Mouse (Mus musculus) heart, embryonic 14.5 days (tissue): ENCODE measurements around the gene Bmper. TPM values are rescaled to one million over a fixed set of nuclear protein-coding genes. Genes with fewer than 3 reads are reported as not detected.

Experiments used
- ATAC-seq: fragments of 200-750 bp; cut with Nextera tagmentation; 2 replicates; pipeline ENCODE4 v1.8.0; 2017; ENCODE audit warnings: low read depth, moderate TSS enrichment; ENCODE audit not compliant: insufficient number of reproducible peaks, insufficient read depth, low FRiP score
- H3K27ac ChIP-seq, 2 experiments: fragments of 200-500 bp in 1 of 2; fragments of 300-500 bp in 1 of 2; sonication (generic) in 1 of 2; replicated peaks in 1 of 2; 2 replicates each; pipeline ENCODE4 v1.5.1; 2012 to 2014; ENCODE audit warnings: low read depth in 2 of 2, low read length in 2 of 2, control low read depth in 1 of 2, mild to moderate bottlenecking in 1 of 2, mixed read lengths in 1 of 2; ENCODE audit not compliant: control insufficient read depth in 1 of 2, insufficient read depth in 1 of 2
- H3K27me3 ChIP-seq: fragments of 300-500 bp; sonication (generic); 2 replicates; pipeline ENCODE4 v1.6.1; 2014; ENCODE audit warnings: mild to moderate bottlenecking, low read length, control low read depth; ENCODE audit not compliant: control insufficient read depth, insufficient read depth
- H3K36me3 ChIP-seq: fragments of 300-500 bp; sonication (generic); 2 replicates; pipeline ENCODE4 v1.6.1; 2014; ENCODE audit warnings: mild to moderate bottlenecking, control low read depth, low read length, mixed read lengths; ENCODE audit not compliant: control insufficient read depth, insufficient read depth
- H3K4me1 ChIP-seq, 2 experiments: fragments of 200-500 bp in 1 of 2; fragments of 300-500 bp in 1 of 2; sonication (generic) in 1 of 2; 2 replicates each; pipeline ENCODE4 v1.6.1; 2012 to 2014; ENCODE audit warnings: low read length in 2 of 2, control low read depth in 1 of 2, mixed read lengths in 1 of 2; ENCODE audit not compliant: control insufficient read depth in 2 of 2, insufficient read depth in 2 of 2
- H3K4me2 ChIP-seq: fragments of 300-500 bp; sonication (generic); 2 replicates; pipeline ENCODE4 v1.6.1; 2014; ENCODE audit warnings: mild to moderate bottlenecking, low read length
- H3K4me3 ChIP-seq, 2 experiments: fragments of 200-500 bp in 1 of 2; fragments of 300-500 bp in 1 of 2; sonication (generic) in 1 of 2; 2 replicates each; pipeline ENCODE4 v1.5.1; 2012 to 2014; ENCODE audit warnings: low read length in 2 of 2, mild to moderate bottlenecking in 2 of 2, control low read depth in 1 of 2, low read depth in 1 of 2, moderate library complexity in 1 of 2; ENCODE audit not compliant: control insufficient read depth in 1 of 2, insufficient read depth in 1 of 2
- H3K9ac ChIP-seq: fragments of 300-500 bp; sonication (generic); 2 replicates; pipeline ENCODE4 v1.6.1; 2014; ENCODE audit warnings: mild to moderate bottlenecking, low read length
- H3K9me3 ChIP-seq: fragments of 300-500 bp; sonication (generic); 2 replicates; pipeline ENCODE4 v1.6.1; 2016; ENCODE audit warnings: low read length, control low read depth; ENCODE audit not compliant: control insufficient read depth
- WGBS: fragments of 180-500 bp; shearing (Covaris S2); extraction: QIAGEN DNeasy Blood & Tissue Kit; methylation state at CpG from one replicate; pipeline ENCODE4 v1.1.7; 2014; 5-methylcytosine and 5-hydroxymethylcytosine counted together
- polyA plus RNA-seq: library from polyadenylated mRNA; unstranded; fragments of >200 nt; fragmentation: Nextera tagmentation; extraction: Ambion mirVana; gene quantifications from 2 replicates; pipeline ENCODE4 v1.2.1, GENCODE M21; 2014

Bmper gene
- polyA plus RNA-seq, 1 experiment from 2014 or later, result 7.9 TPM

GRCm38 (mm10) chr9:23488265-23488664 lies 265.4 kb downstream of the Bmper start:
- peaks cover 2 to 7% of the 10 kb centered on the region in 2 experiments; a peak in 2 of 4 replicates for H3K4me1 ChIP-seq
- no peaks in the 10 kb centered on the region for H3K36me3 ChIP-seq
- WGBS, result 83% methylated on average over 5 of the region's 5 CpGs
- no peak for ATAC-seq
- H3K4me3 ChIP-seq, result no peak overlapping the region
- H3K27me3 ChIP-seq, result no peaks in the 10 kb centered on the region
- no peak overlapping the region for H3K27ac ChIP-seq
- no peak overlapping the region for H3K4me2 ChIP-seq
- no peak overlapping the region for H3K9ac ChIP-seq
- no peaks in the 10 kb centered on the region for H3K9me3 ChIP-seq

GRCm38 (mm10) chr9:23495400-23495799 lies 272.5 kb downstream of the Bmper start:
- Histone ChIP-seq H3K9ac (no peak overlapping the region), H3K9me3 (no peaks in the 10 kb centered on the region), H3K4me3 (no peak overlapping the region), H3K36me3 (no peaks in the 10 kb centered on the region), H3K4me2 (no peak overlapping the region), H3K27ac (peak overlapping the region in 1 of 2 experiments; percentile 28; a peak in 1 of 4 replicates), H3K27me3 (no peaks in the 10 kb centered on the region), H3K4me1 (peaks cover 2 to 17% of the 10 kb centered on the region in 2 experiments; a peak in 3 of 4 replicates)
- ATAC-seq, result no peak
- 32% methylated on average over 4 of the region's 4 CpGs for WGBS

GRCm38 (mm10) chr9:23497626-23498025 lies 274.8 kb downstream of the Bmper start:
- no peaks in the 10 kb centered on the region for H3K9me3 ChIP-seq
- no peaks in the 10 kb centered on the region for H3K27me3 ChIP-seq

GRCm38 (mm10) chr9:23533870-23534269 lies 311.0 kb downstream of the Bmper start:
- H3K36me3 ChIP-seq, result no peaks in the 10 kb centered on the region
- H3K4me1 ChIP-seq, result peaks cover 4 to 9% of the 10 kb centered on the region in 2 experiments; a peak in 3 of 4 replicates
- H3K9ac ChIP-seq, result no peak overlapping the region
- no peaks in the 10 kb centered on the region for H3K9me3 ChIP-seq
- H3K4me3 ChIP-seq, result no peak overlapping the region
- no peak overlapping the region for H3K4me2 ChIP-seq
- no peaks in the 10 kb centered on the region for H3K27me3 ChIP-seq
- 27% methylated on average over 1 of the region's 1 CpGs for WGBS
- H3K27ac ChIP-seq, result no peak overlapping the region
- no peak for ATAC-seq

More at GRCm38 (mm10) chr9:23497626-23498025, 274.8 kb downstream of the Bmper start:
- Histone ChIP-seq H3K27ac (no peak overlapping the region), H3K36me3 (no peaks in the 10 kb centered on the region), H3K4me2 (no peak overlapping the region), H3K9ac (no peak overlapping the region), H3K4me1 (peaks cover 2 to 11% of the 10 kb centered on the region in 2 experiments; a peak in 3 of 4 replicates), H3K4me3 (no peak overlapping the region)
- WGBS, result 22% methylated on average over 3 of the region's 3 CpGs
- no peak for ATAC-seq
